Mouse (Mus musculus) limb, embryonic 14.5 days (tissue): Measurements from ENCODE around the gene Ptpn12. TPM values are rescaled to one million over a fixed set of nuclear protein-coding genes. Genes with fewer than 3 reads are reported as not detected.
A peak's percentile ranks its signal among the peaks of the same experiment; 100 is the strongest.

Experiments
- ATAC-seq: fragments of 200-750 bp; cut with Nextera tagmentation; 2 replicates; pipeline ENCODE4 v1.8.0; 2017; ENCODE audit warnings: low read depth, moderate number of reproducible peaks, moderate TSS enrichment; ENCODE audit not compliant: low FRiP score
- DNase-seq: peaks from one replicate; pipeline ENCODE4 v3.0.0-alpha.2; 2015; ENCODE audit warnings: low spot score
- H3K27ac ChIP-seq: fragments of 300-500 bp; sonication (generic); replicated peaks from 2 replicates; pipeline ENCODE4 v1.5.1; 2014; ENCODE audit warnings: low read depth, mild to moderate bottlenecking, low read length, moderate library complexity, mixed read lengths
- H3K27me3 ChIP-seq: fragments of 300-500 bp; sonication (generic); 2 replicates; pipeline ENCODE4 v1.6.1; 2014; ENCODE audit warnings: low read length, mixed read lengths; ENCODE audit not compliant: control insufficient read depth, insufficient read depth
- H3K36me3 ChIP-seq: fragments of 300-500 bp; sonication (generic); 2 replicates; pipeline ENCODE4 v1.6.1; 2014; ENCODE audit warnings: mild to moderate bottlenecking, low read length, moderate library complexity, mixed read lengths; ENCODE audit not compliant: control insufficient read depth, insufficient read depth
- H3K4me1 ChIP-seq: fragments of 300-500 bp; sonication (generic); 2 replicates; pipeline ENCODE4 v1.6.1; 2014; ENCODE audit warnings: antibody characterized with exemption, low read length, mixed read lengths; ENCODE audit not compliant: control insufficient read depth, insufficient read depth
- H3K4me2 ChIP-seq: fragments of 300-500 bp; sonication (generic); replicated peaks from 2 replicates; pipeline ENCODE4 v1.6.1; 2014; ENCODE audit warnings: low read depth, mild to moderate bottlenecking, low read length, moderate library complexity; ENCODE audit not compliant: severe bottlenecking
- H3K4me3 ChIP-seq: fragments of 300-500 bp; sonication (generic); replicated peaks from 2 replicates; pipeline ENCODE4 v1.5.1; 2014; ENCODE audit warnings: low read length
- H3K9ac ChIP-seq: fragments of 300-500 bp; sonication (generic); 2 replicates; pipeline ENCODE4 v1.6.1; 2014; ENCODE audit warnings: mild to moderate bottlenecking, low read depth, low read length, moderate library complexity; ENCODE audit not compliant: severe bottlenecking
- H3K9me3 ChIP-seq: fragments of 300-500 bp; sonication (generic); 2 replicates; pipeline ENCODE4 v1.6.1; 2016; ENCODE audit warnings: low read length; ENCODE audit not compliant: control insufficient read depth
- POLR2A ChIP-seq: fragments of 200-500 bp; IDR thresholded peaks from 2 replicates; pipeline ENCODE4 v1.8.0; 2012; ENCODE audit warnings: inconsistent platforms, mild to moderate bottlenecking, moderate library complexity, borderline replicate concordance; ENCODE audit not compliant: insufficient read depth, insufficient read length; ENCODE audit errors: extremely low read depth
- WGBS: fragments of 180-500 bp; shearing (Covaris S2); extraction: QIAGEN DNeasy Blood & Tissue Kit; methylation state at CpG from one replicate; pipeline ENCODE4 v1.1.7; 2014; 5-methylcytosine and 5-hydroxymethylcytosine counted together
- polyA plus RNA-seq, 2 experiments: library from polyadenylated mRNA; depleted of rRNA in 1 of 2; stranded (reverse) in 1 of 2; unstranded in 1 of 2; fragments of >200 nt; fragmentation: Nextera tagmentation in 1 of 2; extraction: Ambion mirVana in 1 of 2; gene quantifications; 2 replicates each; pipeline versions ENCODE4 v1.2.1 to v1.2.3; 2012 to 2014

Gene Ptpn12
- polyA plus RNA-seq, 2 experiments: 25.4 to 67.4 TPM

GRCm38 (mm10) chr5:20973999-20974398 is 81.7 kb downstream of the Ptpn12 start:
- H3K9ac ChIP-seq: no peak overlapping the region
- no peaks in the 10 kb centered on the region for H3K9me3 ChIP-seq
- no peak overlapping the region for H3K4me3 ChIP-seq
- no peak overlapping the region for H3K27ac ChIP-seq
- H3K36me3 ChIP-seq: no peaks in the 10 kb centered on the region
- DNase-seq (peak; percentile 25), ATAC-seq (no peak)
- H3K27me3 ChIP-seq: no peaks in the 10 kb centered on the region
- no peak for TF ChIP-seq POLR2A
- H3K4me1 ChIP-seq: 0 out of 2 replicates have a peak, but pooled peaks cover 2% of the 10 kb centered on the region
- no peak overlapping the region for H3K4me2 ChIP-seq
- WGBS: 5% methylated on average over 6 of the region's 7 CpGs

DNA sequence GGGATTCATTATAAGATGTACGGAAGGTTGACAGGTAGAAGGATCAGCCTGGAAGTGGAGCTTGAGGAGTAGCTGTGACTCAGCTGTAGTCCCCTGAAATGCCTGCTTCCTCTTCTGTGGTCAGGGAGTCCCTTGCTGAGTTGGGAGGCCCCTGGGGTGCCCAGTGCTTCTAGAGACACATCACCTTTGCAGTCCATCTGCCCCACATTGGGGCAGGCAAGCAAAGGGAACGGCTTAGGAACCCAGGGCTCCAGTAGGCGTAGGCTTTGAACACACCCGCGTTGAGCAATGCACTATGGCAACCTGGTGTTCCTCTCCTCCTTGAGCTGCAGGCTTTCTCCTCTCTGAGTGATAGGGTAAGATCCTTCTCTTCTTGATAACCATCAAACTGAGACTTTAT is 82.6 kb downstream of the Ptpn12 start:
- no peak overlapping the region for H3K27ac ChIP-seq
- DNase-seq (no peak), ATAC-seq (no peak)
- H3K4me3 ChIP-seq: no peak overlapping the region
- no peaks in the 10 kb centered on the region for H3K27me3 ChIP-seq
- WGBS: 63% methylated on average over 5 of the region's 5 CpGs
- no peaks in the 10 kb centered on the region for H3K36me3 ChIP-seq
- H3K4me2 ChIP-seq: no peak overlapping the region
- H3K9ac ChIP-seq: no peak overlapping the region
- H3K9me3 ChIP-seq: no peaks in the 10 kb centered on the region
- H3K4me1 ChIP-seq: 0 out of 2 replicates have a peak, but pooled peaks cover 2% of the 10 kb centered on the region
- TF ChIP-seq POLR2A: no peak

DNA sequence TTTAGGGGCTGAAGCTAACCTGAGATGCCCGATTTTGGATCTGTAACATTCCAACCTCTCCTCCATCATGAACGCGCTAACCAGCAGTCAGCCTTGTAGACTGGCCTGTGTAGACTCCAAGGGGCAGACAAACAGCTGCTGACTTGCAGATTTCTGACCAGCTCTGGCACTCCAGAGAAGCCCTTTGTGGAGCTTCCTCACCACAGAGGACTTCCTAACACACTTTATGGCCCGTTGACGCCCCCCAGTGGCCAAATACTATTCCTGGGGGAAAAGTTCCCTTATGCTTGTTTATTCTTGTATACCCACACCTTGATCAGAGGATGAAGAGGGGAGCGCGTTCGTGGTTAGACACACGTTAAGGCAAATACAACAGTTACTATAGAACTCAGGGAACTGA is 86.7 kb downstream of the Ptpn12 start:
- no peak for ATAC-seq
- WGBS: 54% methylated on average over 9 of the region's 9 CpGs
- no peaks in the 10 kb centered on the region for H3K9me3 ChIP-seq

GRCm38 (mm10) chr5:20968493-20968892 is 87.2 kb downstream of the Ptpn12 start:
- no peak overlapping the region for H3K4me2 ChIP-seq
- no peak overlapping the region for H3K4me3 ChIP-seq
- no peak overlapping the region for H3K27ac ChIP-seq
- no peaks in the 10 kb centered on the region for H3K4me1 ChIP-seq
- H3K36me3 ChIP-seq: no peaks in the 10 kb centered on the region
- H3K9ac ChIP-seq: no peak overlapping the region
- DNase-seq: no peak
- H3K27me3 ChIP-seq: no peaks in the 10 kb centered on the region
- ATAC-seq: no peak
- TF ChIP-seq POLR2A: no peak
- WGBS: 64% methylated on average over 9 of the region's 9 CpGs
- no peaks in the 10 kb centered on the region for H3K9me3 ChIP-seq

More for the DNA sequence above, 86.7 kb downstream of the Ptpn12 start:
- H3K36me3 ChIP-seq: no peaks in the 10 kb centered on the region
- H3K4me1 ChIP-seq: 0 out of 2 replicates have a peak, but pooled peaks cover 2% of the 10 kb centered on the region
- no peak overlapping the region for H3K9ac ChIP-seq
- H3K4me3 ChIP-seq: no peak overlapping the region
- no peak overlapping the region for H3K27ac ChIP-seq
- peak; percentile 40 for DNase-seq
- no peak for TF ChIP-seq POLR2A
- H3K4me2 ChIP-seq: no peak overlapping the region
- no peaks in the 10 kb centered on the region for H3K27me3 ChIP-seq

GRCm38 (mm10) chr5:20967942-20968341 is 87.8 kb downstream of the Ptpn12 start:
- no peak for ATAC-seq
- no peak overlapping the region for H3K4me3 ChIP-seq
- no peaks in the 10 kb centered on the region for H3K27me3 ChIP-seq
- no peaks in the 10 kb centered on the region for H3K36me3 ChIP-seq
- no peaks in the 10 kb centered on the region for H3K9me3 ChIP-seq
- H3K4me1 ChIP-seq: no peaks in the 10 kb centered on the region
- no peak overlapping the region for H3K27ac ChIP-seq
- DNase-seq: no peak
- TF ChIP-seq POLR2A: no peak
- 56% methylated on average over 4 of the region's 4 CpGs for whole genome bisulfite sequencing
- H3K9ac ChIP-seq: no peak overlapping the region
- H3K4me2 ChIP-seq: no peak overlapping the region

GRCm38 (mm10) chr5:20964446-20964845 is 91.3 kb downstream of the Ptpn12 start:
- Histone ChIP-seq H3K4me3 (no peak overlapping the region), H3K4me1 (no peaks in the 10 kb centered on the region), H3K36me3 (no peaks in the 10 kb centered on the region), H3K27ac (no peak overlapping the region), H3K9ac (no peak overlapping the region), H3K4me2 (no peak overlapping the region), H3K9me3 (no peaks in the 10 kb centered on the region), H3K27me3 (no peaks in the 10 kb centered on the region)
- 89% methylated on average over 6 of the region's 6 CpGs for WGBS
- no peak for DNase-seq
- no peak for ATAC-seq
- no peak for TF ChIP-seq POLR2A
